Mouse (Mus musculus) forebrain, embryonic 11.5 days (tissue): ENCODE data around the gene Gm13278. TPM values are rescaled to one million over a fixed set of nuclear protein-coding genes. Genes with fewer than 3 reads are reported as not detected.

Experiments used
- ATAC-seq: fragments of 200-750 bp; cut with Nextera tagmentation; replicated peaks from 2 replicates; pipeline ENCODE4 v1.8.0; 2017; ENCODE audit warnings: moderate TSS enrichment; ENCODE audit not compliant: low FRiP score
- DNase-seq: peaks from one replicate; pipeline ENCODE4 v3.0.0-alpha.2; 2017; ENCODE audit warnings: low spot score
- H3K27ac ChIP-seq: fragments of 300-500 bp; sonication (generic); 2 replicates; pipeline ENCODE4 v1.5.1; 2014; ENCODE audit warnings: low read depth, low read length
- H3K27me3 ChIP-seq: fragments of 300-500 bp; sonication (generic); 2 replicates; pipeline ENCODE4 v1.6.1; 2014; ENCODE audit warnings: mild to moderate bottlenecking, low read length, mixed read lengths; ENCODE audit not compliant: control insufficient read depth, insufficient read depth
- H3K36me3 ChIP-seq: fragments of 300-500 bp; sonication (generic); 2 replicates; pipeline ENCODE4 v1.6.1; 2014; ENCODE audit warnings: mild to moderate bottlenecking, low read length, moderate library complexity, mixed read lengths; ENCODE audit not compliant: control insufficient read depth, insufficient read depth
- H3K4me1 ChIP-seq: fragments of 300-500 bp; sonication (generic); replicated peaks from 2 replicates; pipeline ENCODE4 v1.6.1; 2014; ENCODE audit warnings: low read length, mixed read lengths; ENCODE audit not compliant: control insufficient read depth, insufficient read depth
- H3K4me2 ChIP-seq: fragments of 300-500 bp; sonication (generic); 2 replicates; pipeline ENCODE4 v1.6.1; 2014; ENCODE audit warnings: low read depth, mild to moderate bottlenecking, low read length, moderate library complexity, mixed read lengths; ENCODE audit not compliant: severe bottlenecking
- H3K4me3 ChIP-seq: fragments of 300-500 bp; sonication (generic); 2 replicates; pipeline ENCODE4 v1.5.1; 2014; ENCODE audit warnings: low read depth, low read length
- H3K9ac ChIP-seq: fragments of 300-500 bp; sonication (generic); 2 replicates; pipeline ENCODE4 v1.6.1; 2014; ENCODE audit warnings: low read length
- H3K9me3 ChIP-seq: fragments of 300-500 bp; sonication (generic); 2 replicates; pipeline ENCODE4 v1.6.1; 2016; ENCODE audit warnings: low read length, mixed read lengths; ENCODE audit not compliant: control insufficient read depth
- WGBS: fragments of 180-500 bp; shearing (Covaris S2); extraction: QIAGEN DNeasy Blood & Tissue Kit; methylation state at CpG from one replicate; pipeline ENCODE4 v1.1.7; 2014; 5-methylcytosine and 5-hydroxymethylcytosine counted together
- polyA plus RNA-seq: library from polyadenylated mRNA; unstranded; fragments of >200 nt; fragmentation: Nextera tagmentation; extraction: Ambion mirVana; gene quantifications from 2 replicates; pipeline ENCODE4 v1.2.1, GENCODE M21; 2014

The Gm13278 gene
- polyA plus RNA-seq, 1 experiment from 2014 or later, result not detected

DNA sequence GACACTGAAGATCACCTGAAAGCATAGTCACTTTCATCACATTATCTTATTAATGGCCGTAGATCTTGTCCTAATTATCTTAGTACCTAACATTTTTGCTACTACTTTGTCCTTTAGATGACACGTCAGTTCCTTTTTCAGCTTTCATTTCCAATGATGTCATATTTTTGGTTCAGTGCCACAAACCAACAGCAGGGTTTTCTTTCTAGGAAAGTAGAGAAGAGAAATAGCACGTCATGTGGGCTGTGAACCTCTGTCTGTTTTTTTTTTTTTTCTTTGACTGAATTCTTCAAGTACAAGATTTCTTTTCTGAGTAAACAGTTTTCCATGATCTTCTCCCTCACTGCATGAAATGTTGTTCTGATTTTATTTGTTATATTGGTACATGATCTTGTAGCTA lies 48.7 kb downstream of the Gm13278 start:
- H3K4me3 ChIP-seq, result no peak overlapping the region
- H3K9me3 ChIP-seq, result no peaks in the 10 kb centered on the region
- no peak overlapping the region for H3K9ac ChIP-seq
- 81% methylated on average over 3 of the region's 3 CpGs for WGBS
- no peaks in the 10 kb centered on the region for H3K27me3 ChIP-seq
- ATAC-seq, result no peak
- DNase-seq, result no peak
- no peak overlapping the region for H3K4me2 ChIP-seq
- H3K27ac ChIP-seq, result no peak overlapping the region
- H3K36me3 ChIP-seq, result no peaks in the 10 kb centered on the region
- H3K4me1 ChIP-seq, result no peaks in the 10 kb centered on the region

DNA sequence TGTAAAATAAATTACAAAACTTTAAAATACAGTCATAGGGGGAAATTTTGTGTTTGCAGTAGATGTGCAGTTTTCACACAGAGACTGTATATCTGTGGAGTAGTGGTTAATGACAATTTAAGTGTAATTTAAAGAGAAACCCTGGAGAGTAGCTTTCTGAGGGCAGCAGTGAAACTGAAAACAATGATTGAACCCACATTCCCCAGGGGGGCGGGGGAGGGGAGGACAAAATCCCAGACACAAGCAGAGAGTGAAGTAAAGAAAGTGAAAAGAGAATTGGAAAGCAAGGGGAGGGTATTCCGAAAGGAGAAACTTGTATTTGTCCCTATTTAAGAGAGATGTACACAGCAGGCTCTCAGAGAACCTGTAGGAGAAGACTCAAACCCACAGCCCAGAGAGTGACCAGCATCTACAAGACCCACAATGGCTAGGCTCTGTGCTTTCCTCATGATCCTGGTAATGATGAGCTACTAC lies 50.1 kb downstream of the Gm13278 start, which contains the start of gene Ifna4:
TSS of gene Ifna4 (plus strand) at position 424 of the 474 bp plus-strand sequence.
- H3K27me3 ChIP-seq, result no peaks in the 10 kb centered on the region
- WGBS, result 41% methylated on average over 2 of the region's 2 CpGs
- ATAC-seq, result no peak
- no peak within 1 kb of the TSS for H3K4me3 ChIP-seq
- H3K9ac ChIP-seq, result no peak within 1 kb of the TSS
- H3K4me2 ChIP-seq, result no peak within 1 kb of the TSS
- no peaks in the 10 kb centered on the region for H3K36me3 ChIP-seq
- no peaks in the 10 kb centered on the region for H3K4me1 ChIP-seq
- no peaks in the 10 kb centered on the region for H3K9me3 ChIP-seq
- H3K27ac ChIP-seq, result no peak within 1 kb of the TSS
- no peak for DNase-seq

Other genes with a start within 250 kb of the Gm13278 start
- not detected in 2 replicates for gene Ifna15, start 233.3 kb upstream of the Gm13278 start, polyA plus RNA-seq
- not detected in 2 replicates for gene Ifna14, start 219.8 kb upstream of the Gm13278 start, polyA plus RNA-seq
- not detected in 2 replicates for gene Ifna9, start 199.2 kb upstream of the Gm13278 start, polyA plus RNA-seq
- gene Ifna12, start 188.2 kb upstream of the Gm13278 start, polyA plus RNA-seq, result not detected in 2 replicates
- not detected in 2 replicates for gene C87499, start 157.1 kb upstream of the Gm13278 start, polyA plus RNA-seq
- not detected in 2 replicates for gene Ifna13, start 147.1 kb upstream of the Gm13278 start, polyA plus RNA-seq
- gene Ifna16, start 114.6 kb upstream of the Gm13278 start, polyA plus RNA-seq, result not detected in 2 replicates
- not detected in 2 replicates for gene Ifna2, start 107.6 kb upstream of the Gm13278 start, polyA plus RNA-seq
- not detected in 2 replicates for gene Ifnab, start 100.2 kb upstream of the Gm13278 start, polyA plus RNA-seq
- 0.81 and 1.3 TPM in 2 replicates for gene Gm26566, start 69.7 kb upstream of the Gm13278 start, polyA plus RNA-seq
- 136 and 144 TPM in 2 replicates for gene Klhl9, start 69.1 kb upstream of the Gm13278 start, polyA plus RNA-seq
- not detected in 2 replicates for gene Gm13271, start 36.7 kb upstream of the Gm13278 start, polyA plus RNA-seq
- gene Gm13283, start 31.4 kb upstream of the Gm13278 start, polyA plus RNA-seq, result 0.19 TPM in 1 of 2 replicates, not detected in the other
- gene Gm13290, start 17.7 kb upstream of the Gm13278 start, polyA plus RNA-seq, result 0.20 and 0.53 TPM in 2 replicates
- gene Gm13289, start 14.6 kb upstream of the Gm13278 start, polyA plus RNA-seq, result not detected in 2 replicates
- gene Gm13272, start 11.7 kb upstream of the Gm13278 start, polyA plus RNA-seq, result not detected in 2 replicates
- gene Ifnz, start 9.4 kb upstream of the Gm13278 start, polyA plus RNA-seq, result not detected in 2 replicates
- not detected in 2 replicates for gene Gm13276, start 5.8 kb upstream of the Gm13278 start, polyA plus RNA-seq
- not detected in 2 replicates for gene Gm13277, start 2.9 kb upstream of the Gm13278 start, polyA plus RNA-seq
- gene Gm13275, start 2.9 kb downstream of the Gm13278 start, polyA plus RNA-seq, result not detected in 2 replicates
- gene Gm13279, start 5.8 kb downstream of the Gm13278 start, polyA plus RNA-seq, result not detected in 2 replicates
- 1.3 TPM in 1 of 2 replicates, not detected in the other for gene Gm13285, start 8.1 kb downstream of the Gm13278 start, polyA plus RNA-seq
- gene Gm13287, start 11.7 kb downstream of the Gm13278 start, polyA plus RNA-seq, result not detected in 2 replicates
- not detected in 2 replicates for gene Gm13288, start 14.0 kb downstream of the Gm13278 start, polyA plus RNA-seq
- gene Ifna7, start 24.7 kb downstream of the Gm13278 start, polyA plus RNA-seq, result not detected in 2 replicates
- not detected in 2 replicates for gene Ifna11, start 28.4 kb downstream of the Gm13278 start, polyA plus RNA-seq
- gene Ifna6, start 35.9 kb downstream of the Gm13278 start, polyA plus RNA-seq, result not detected in 2 replicates
- gene Ifna5, start 44.0 kb downstream of the Gm13278 start, polyA plus RNA-seq, result not detected in 2 replicates
- not detected in 2 replicates for gene Ifna4, start 50.3 kb downstream of the Gm13278 start, polyA plus RNA-seq
- gene Ifna1, start 58.5 kb downstream of the Gm13278 start, polyA plus RNA-seq, result not detected in 2 replicates
- gene Ifne, start 88.7 kb downstream of the Gm13278 start, polyA plus RNA-seq, result not detected in 2 replicates